Mouse (Mus musculus) thymus, postnatal 14 days (tissue): ENCODE results near the gene Tmod4.
A peak's percentile ranks its signal among the peaks of the same experiment; 100 is the strongest.

ENCODE experiments used
- DNase-seq: peaks from one replicate; pipeline ENCODE4 v3.0.0; 2021

The Tmod4 gene

DNA sequence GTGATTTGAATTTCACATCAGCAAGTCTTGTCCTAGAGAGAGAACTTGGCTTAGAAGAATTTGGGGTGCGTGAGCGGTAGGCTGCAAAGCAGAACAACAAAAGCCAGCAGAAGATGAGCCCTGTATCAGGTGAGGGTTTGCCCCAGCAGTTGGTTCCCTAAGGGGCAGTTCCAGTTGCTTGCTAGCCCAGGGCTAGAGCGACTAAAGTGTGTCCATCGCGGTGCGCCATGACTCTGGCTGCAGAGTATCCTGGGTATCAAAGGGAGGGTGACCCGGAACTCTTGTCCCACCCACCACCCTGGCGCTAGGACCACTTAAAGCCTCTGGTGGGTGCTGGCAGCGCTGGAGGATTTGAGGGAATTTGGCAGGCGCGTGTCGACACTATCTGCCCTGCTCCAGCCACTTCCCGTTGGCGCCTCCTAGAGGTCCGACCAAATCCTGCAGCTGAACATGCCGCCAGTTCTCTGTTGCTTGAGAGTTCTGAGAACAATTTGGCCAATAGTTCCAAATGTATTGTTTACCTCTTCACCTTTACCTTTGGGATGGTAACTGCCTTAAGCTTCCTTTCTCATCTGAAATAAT lies 49.8 kb downstream of the Tmod4 start:
- peak; percentile 89 for DNase-seq

DNA sequence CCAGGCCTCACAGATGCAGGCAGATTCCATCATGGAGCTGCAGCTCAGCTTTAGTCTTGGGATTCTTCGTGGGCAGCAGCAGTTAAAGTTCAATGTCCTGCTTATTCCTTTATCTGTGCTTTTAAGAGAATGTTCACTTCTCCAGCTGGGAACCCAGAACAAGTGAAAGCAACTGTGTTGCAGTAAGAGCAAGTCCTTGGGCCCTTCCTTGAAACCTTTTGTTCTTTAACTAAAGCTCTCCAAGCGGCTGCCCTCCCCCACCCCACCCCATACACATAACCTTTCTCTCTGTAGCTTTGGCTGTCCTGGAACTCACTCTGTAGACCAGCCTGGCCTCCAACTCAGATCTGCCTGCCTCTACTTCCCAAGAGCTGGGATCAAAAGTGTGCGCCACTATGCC lies 52.2 kb downstream of the Tmod4 start:
- DNase-seq, result no peak

DNA sequence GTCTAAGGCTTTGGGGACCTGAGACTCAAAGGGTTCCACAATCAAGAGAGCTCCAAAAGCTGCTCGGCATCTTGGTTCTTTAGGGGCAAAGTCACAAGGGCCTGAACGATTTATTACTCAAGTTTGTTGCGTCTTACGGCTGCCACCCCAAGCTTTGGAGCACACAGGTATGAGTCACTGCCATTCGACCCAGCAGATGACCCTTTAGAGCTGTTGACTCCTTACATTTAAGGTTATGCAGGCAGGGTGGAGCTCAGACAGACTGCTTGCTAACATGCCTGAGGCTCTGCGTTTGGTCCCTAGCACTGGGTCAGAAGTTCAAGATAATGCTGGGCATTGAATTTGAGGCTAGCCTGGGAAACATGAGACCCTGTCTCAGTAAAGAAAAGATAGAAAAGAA lies 53.3 kb downstream of the Tmod4 start:
- no peak for DNase-seq
